Mouse (Mus musculus) embryonic facial prominence, embryonic 11.5 days (tissue): ENCODE measurements around the gene Rnf212b. TPM values are rescaled to one million over a fixed set of nuclear protein-coding genes. Genes with fewer than 3 reads are reported as not detected.

Source experiments
- ATAC-seq: fragments of 200-750 bp; cut with Nextera tagmentation; replicated peaks from 2 replicates; pipeline ENCODE4 v1.8.0; 2017; ENCODE audit warnings: low read depth; ENCODE audit not compliant: insufficient number of reproducible peaks, low FRiP score, low TSS enrichment
- DNase-seq: peaks from one replicate; pipeline ENCODE4 v3.0.0-alpha.2; 2015; ENCODE audit warnings: low spot score
- H3K27ac ChIP-seq: fragments of 300-500 bp; sonication (generic); replicated peaks from 2 replicates; pipeline ENCODE4 v1.5.1; 2014; ENCODE audit warnings: mild to moderate bottlenecking, low read depth, low read length, control low read depth
- H3K27me3 ChIP-seq: fragments of 300-500 bp; sonication (generic); 2 replicates; pipeline ENCODE4 v1.6.1; 2014; ENCODE audit warnings: mild to moderate bottlenecking, low read length, moderate library complexity, mixed read lengths; ENCODE audit not compliant: control insufficient read depth, insufficient read depth
- H3K36me3 ChIP-seq: fragments of 300-500 bp; sonication (generic); replicated peaks from 2 replicates; pipeline ENCODE4 v1.6.1; 2014; ENCODE audit warnings: low read depth, mild to moderate bottlenecking, low read length, moderate library complexity, mixed read lengths; ENCODE audit not compliant: control insufficient read depth, insufficient read depth
- H3K4me1 ChIP-seq: fragments of 300-500 bp; sonication (generic); 2 replicates; pipeline ENCODE4 v1.6.1; 2014; ENCODE audit warnings: low read length, mixed read lengths; ENCODE audit not compliant: control insufficient read depth, insufficient read depth
- H3K4me2 ChIP-seq: fragments of 300-500 bp; sonication (generic); 2 replicates; pipeline ENCODE4 v1.6.1; 2014; ENCODE audit warnings: low read depth, mild to moderate bottlenecking, control low read depth, low read length, moderate library complexity
- H3K4me3 ChIP-seq: fragments of 300-500 bp; sonication (generic); 2 replicates; pipeline ENCODE4 v1.5.1; 2014; ENCODE audit warnings: low read depth, low read length, control low read depth
- H3K9ac ChIP-seq: fragments of 300-500 bp; sonication (generic); replicated peaks from 2 replicates; pipeline ENCODE4 v1.6.1; 2014; ENCODE audit warnings: mild to moderate bottlenecking, control low read depth, low read length
- H3K9me3 ChIP-seq: fragments of 300-500 bp; sonication (generic); replicated peaks from 2 replicates; pipeline ENCODE4 v1.6.1; 2016; ENCODE audit warnings: mild to moderate bottlenecking, low read length, inconsistent platforms, mixed read lengths; ENCODE audit not compliant: control insufficient read depth
- WGBS: fragments of 180-500 bp; shearing (Covaris S2); extraction: QIAGEN DNeasy Blood & Tissue Kit; methylation state at CpG from one replicate; pipeline ENCODE4 v1.1.7; 2014; 5-methylcytosine and 5-hydroxymethylcytosine counted together
- polyA plus RNA-seq: library from polyadenylated mRNA; unstranded; fragments of >200 nt; fragmentation: Nextera tagmentation; extraction: Ambion mirVana; gene quantifications from 2 replicates; pipeline ENCODE4 v1.2.1, GENCODE M21; 2014

Gene Rnf212b
- polyA plus RNA-seq, 1 experiment from 2014 or later = not detected

DNA sequence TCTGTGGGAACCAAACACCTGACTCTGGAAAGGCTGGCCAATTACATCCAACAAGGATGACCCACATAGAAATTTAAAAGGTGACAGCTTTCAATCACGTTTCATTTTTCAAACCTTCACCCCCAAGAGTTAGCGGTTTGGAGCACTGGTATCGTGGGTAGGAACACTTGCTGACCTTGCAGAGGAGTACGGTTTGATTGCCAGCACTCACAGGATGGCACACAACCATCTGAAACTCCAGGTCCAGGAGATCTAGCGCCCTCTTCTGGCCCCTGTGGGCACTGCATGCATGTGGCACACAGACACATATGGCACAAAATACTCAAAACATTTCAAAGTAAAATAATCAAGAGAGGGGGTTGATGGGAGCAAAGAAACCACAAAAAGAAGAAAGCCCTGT is 53.0 kb downstream of the Rnf212b start:
- no peak overlapping the region for H3K4me3 ChIP-seq
- no peak overlapping the region for H3K27ac ChIP-seq
- WGBS = 54% methylated on average over 5 of the region's 5 CpGs
- H3K9me3 ChIP-seq = no peaks in the 10 kb centered on the region
- H3K9ac ChIP-seq = no peak overlapping the region
- no peak for DNase-seq
- H3K4me1 ChIP-seq = no peaks in the 10 kb centered on the region
- H3K4me2 ChIP-seq = no peak overlapping the region
- H3K36me3 ChIP-seq = no peaks in the 10 kb centered on the region
- ATAC-seq = no peak
- H3K27me3 ChIP-seq = no peaks in the 10 kb centered on the region

DNA sequence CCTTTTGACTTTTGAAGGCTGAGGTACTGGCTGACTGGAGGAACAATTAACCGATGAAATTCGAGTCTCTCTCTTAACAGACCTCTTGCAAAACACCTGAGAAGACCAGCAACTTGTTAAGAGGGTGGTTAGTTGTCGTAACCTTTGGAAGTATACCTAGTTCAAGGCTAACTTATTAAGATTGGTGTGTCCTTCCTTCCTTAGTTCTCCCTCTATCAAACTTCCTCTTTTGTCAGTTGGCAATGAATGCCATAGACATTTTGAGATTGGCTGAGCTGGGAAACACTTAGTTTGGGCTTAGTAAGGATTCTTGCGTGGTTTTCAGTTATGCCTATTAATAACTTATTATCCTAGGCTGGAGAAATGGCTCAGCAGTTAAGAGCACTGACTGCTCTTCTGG is 54.1 kb downstream of the Rnf212b start:
- H3K4me3 ChIP-seq = no peak overlapping the region
- no peak overlapping the region for H3K27ac ChIP-seq
- ATAC-seq (no peak), DNase-seq (no peak)
- H3K36me3 ChIP-seq = no peaks in the 10 kb centered on the region
- no peaks in the 10 kb centered on the region for H3K9me3 ChIP-seq
- no peaks in the 10 kb centered on the region for H3K4me1 ChIP-seq
- H3K27me3 ChIP-seq = no peaks in the 10 kb centered on the region
- no peak overlapping the region for H3K9ac ChIP-seq
- WGBS = 86% methylated on average over 4 of the region's 4 CpGs
- no peak overlapping the region for H3K4me2 ChIP-seq

DNA sequence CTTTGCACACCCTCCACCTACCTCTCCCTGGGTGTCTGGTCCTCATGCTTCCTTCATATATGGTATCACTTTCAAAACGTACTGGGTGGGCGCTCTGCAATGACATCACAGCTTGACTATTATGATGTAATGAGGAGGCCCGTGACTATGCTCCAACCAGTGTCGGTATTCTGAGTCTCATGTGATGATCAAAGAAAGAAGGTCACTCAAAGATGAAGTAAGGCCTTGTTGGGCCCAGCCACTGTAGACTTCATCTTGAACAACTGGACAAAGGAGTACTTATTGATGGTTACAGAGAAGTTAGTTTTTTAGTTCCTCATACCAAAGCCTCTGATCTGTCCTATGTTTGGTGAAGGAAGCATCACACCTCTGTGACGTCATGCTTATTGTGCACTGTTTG is 56.9 kb downstream of the Rnf212b start, which contains the start of gene Homez:
TSS of gene Homez (minus strand) at position 101 of the 400 bp plus-strand sequence.
- Histone ChIP-seq H3K27me3 (no peaks in the 10 kb centered on the region), H3K36me3 (no peaks in the 10 kb centered on the region), H3K4me2 (no peak within 1 kb of the TSS), H3K4me3 (no peak within 1 kb of the TSS), H3K27ac (no peak within 1 kb of the TSS), H3K9me3 (no peaks in the 10 kb centered on the region), H3K9ac (no peak within 1 kb of the TSS), H3K4me1 (no peaks in the 10 kb centered on the region)
- WGBS = 84% methylated on average over 5 of the region's 5 CpGs
- no peak for DNase-seq
- no peak for ATAC-seq

DNA sequence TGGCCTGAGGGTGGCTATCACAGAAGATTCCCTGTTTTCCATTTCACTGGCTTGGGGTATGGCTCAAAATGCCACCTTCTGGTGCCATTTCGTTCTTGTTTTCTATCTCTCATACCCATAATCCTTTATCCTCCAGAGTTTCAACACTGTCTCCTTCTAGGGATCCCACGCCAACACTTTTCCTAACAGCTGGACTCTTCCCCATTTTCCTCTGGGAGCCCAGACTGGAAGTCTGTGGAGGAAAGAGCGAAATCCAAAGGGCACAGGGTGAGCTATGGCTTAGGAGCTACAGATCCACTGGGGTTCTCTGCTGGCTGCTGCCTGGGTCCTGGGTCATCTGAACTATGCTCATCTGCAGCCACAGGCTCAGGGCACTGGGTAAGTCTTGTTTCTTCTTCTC is 60.2 kb downstream of the Rnf212b start:
- ATAC-seq = no peak
- H3K4me2 ChIP-seq = no peak overlapping the region; the same call in 1 of the 2 replicates
- no peaks in the 10 kb centered on the region for H3K36me3 ChIP-seq
- H3K4me1 ChIP-seq = peaks cover 4% of the 10 kb centered on the region; the same call in 1 of the 2 replicates
- H3K4me3 ChIP-seq = no peak overlapping the region
- peaks cover 8% of the 10 kb centered on the region for H3K27me3 ChIP-seq
- H3K27ac ChIP-seq = no peak overlapping the region
- DNase-seq = no peak
- no peak overlapping the region for H3K9ac ChIP-seq
- H3K9me3 ChIP-seq = no peaks in the 10 kb centered on the region
- 79% methylated on average over 3 of the region's 3 CpGs for WGBS

DNA sequence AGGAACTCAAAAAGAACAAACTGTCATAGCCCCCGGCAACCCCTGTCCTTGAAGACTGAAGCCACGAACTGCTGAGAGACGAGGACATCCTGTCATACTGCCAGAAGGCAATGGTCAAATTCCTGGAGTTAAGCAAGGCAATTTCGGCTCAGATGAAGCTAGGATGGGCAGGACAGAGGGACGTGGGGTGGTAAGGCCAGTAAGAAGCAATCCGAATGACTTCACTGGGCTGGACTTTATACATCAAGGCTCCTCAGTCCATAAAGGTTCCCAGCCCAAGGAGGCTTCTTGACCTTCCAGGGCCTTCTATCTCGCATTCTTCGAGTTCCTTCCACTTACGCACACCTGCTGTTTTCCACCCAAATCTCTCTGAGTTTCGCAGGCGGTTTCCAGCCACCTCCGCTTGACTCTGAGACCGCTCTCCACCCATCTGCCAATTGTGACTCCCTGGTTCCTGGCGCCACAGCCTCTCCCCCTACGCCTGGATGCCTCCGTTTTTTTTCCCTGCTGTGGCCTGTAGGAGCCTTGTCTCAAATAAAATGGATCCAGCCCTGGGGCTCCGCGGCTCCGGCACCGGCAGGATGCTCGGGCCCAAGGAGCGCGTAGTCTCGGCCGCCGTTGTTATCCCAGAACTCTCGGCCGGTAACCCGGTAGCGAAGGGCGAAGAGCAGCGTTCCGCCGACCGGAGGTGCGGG is 62.0 kb downstream of the Rnf212b start:
- H3K9me3 ChIP-seq = no peaks in the 10 kb centered on the region

DNA sequence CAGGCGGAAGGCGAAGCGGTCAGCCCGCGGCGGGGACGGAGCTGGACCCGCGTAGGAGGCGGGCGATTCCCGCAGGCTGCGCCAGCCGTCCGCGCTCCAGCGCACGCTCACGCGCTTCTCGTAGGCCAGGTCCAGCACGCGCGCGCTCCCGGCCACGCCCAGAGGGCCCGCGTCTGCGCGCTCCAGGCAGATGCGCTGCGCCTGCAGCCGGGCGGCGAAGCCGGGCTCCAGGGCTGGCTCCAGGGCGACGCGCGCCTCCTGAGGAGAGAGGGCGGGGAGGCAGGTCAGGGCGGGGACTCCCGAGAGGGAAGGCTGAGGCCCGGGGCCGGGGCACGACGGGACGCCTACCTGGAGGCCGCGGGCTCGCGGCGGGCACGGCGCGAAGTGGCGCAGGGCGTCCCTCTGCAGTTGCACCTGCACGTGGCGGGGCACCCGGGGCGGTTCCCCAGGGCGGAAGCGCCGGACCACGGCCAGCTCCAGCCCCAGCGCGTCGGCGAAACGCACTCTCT is 62.7 kb downstream of the Rnf212b start:
- Histone ChIP-seq H3K36me3 (no peaks in the 10 kb centered on the region), H3K4me3 (peak overlapping the region; percentile 68), H3K9me3 (no peaks in the 10 kb centered on the region), H3K27ac (0 out of 2 replicates have a peak overlapping the region, but pooled peaks have one; percentile 16), H3K4me2 (peak overlapping the region; percentile 100), H3K4me1 (peaks cover 4% of the 10 kb centered on the region; the same call in 1 of the 2 replicates), H3K9ac (peak overlapping the region; percentile 78), H3K27me3 (peaks cover 8% of the 10 kb centered on the region)
- under 1% methylated on average over 65 of the region's 72 CpGs for WGBS
- peak; percentile 76 for ATAC-seq
- DNase-seq = peak; percentile 90

More for the DNA sequence above, 62.0 kb downstream of the Rnf212b start:
- H3K27me3 ChIP-seq = peaks cover 8% of the 10 kb centered on the region
- peak overlapping the region; percentile 78 for H3K9ac ChIP-seq
- peak; percentile 64 for DNase-seq
- H3K36me3 ChIP-seq = no peaks in the 10 kb centered on the region
- H3K27ac ChIP-seq = 0 out of 2 replicates have a peak overlapping the region, but pooled peaks have one; percentile 16
- ATAC-seq = peak; percentile 55
- peak overlapping the region; percentile 68 for H3K4me3 ChIP-seq
- peak overlapping the region; percentile 100 for H3K4me2 ChIP-seq
- 2% methylated on average over 36 of the region's 36 CpGs for WGBS
- peaks cover 4% of the 10 kb centered on the region; the same call in 1 of the 2 replicates for H3K4me1 ChIP-seq

DNA sequence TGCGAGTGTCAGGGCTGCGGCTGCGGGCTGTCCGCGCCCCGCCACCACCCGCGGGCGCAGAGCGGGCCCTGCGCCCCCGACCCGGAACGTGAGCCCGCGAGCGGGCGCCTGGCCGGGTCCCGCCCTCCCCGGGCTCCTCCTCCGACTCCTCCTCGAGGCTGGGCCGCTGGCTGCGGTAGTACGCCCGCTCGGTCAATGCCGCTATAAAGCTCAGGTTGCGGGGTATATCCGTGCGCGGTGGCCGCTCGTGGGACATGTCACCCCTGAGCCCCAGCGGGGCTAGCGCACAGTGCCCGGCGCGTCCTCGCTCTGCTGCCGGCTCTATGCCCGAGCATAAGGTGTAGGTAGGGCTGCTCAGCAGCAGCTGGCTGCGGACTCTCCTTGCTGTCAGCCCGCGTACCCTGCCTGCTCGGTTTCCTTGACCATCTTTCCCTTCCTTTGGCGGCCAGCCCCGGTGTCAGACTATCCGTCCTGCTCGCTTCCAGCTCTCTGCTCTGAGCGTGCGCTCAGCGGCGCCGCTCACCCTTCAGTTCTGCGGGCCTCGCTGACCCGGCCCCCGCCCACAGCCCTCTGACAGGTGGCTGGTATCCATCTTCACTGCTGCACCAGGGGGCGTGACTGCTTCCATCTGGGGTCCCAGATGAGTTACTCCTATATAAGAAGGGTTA is 63.2 kb downstream of the Rnf212b start, which contains the start of gene Ppp1r3e:
TSS of gene Ppp1r3e (minus strand) at position 503 of the 668 bp plus-strand sequence.
- ATAC-seq (peak; percentile 69), DNase-seq (peak; percentile 59)
- H3K4me3 ChIP-seq = peak within 1 kb of the TSS; percentile 68
- no peaks in the 10 kb centered on the region for H3K36me3 ChIP-seq
- H3K9me3 ChIP-seq = no peaks in the 10 kb centered on the region
- H3K4me1 ChIP-seq = peaks cover 4% of the 10 kb centered on the region; the same call in 1 of the 2 replicates
- WGBS = under 1% methylated on average over 54 of the region's 61 CpGs
- H3K27ac ChIP-seq = 0 out of 2 replicates have a peak within 1 kb of the TSS, but pooled peaks have one; percentile 16
- H3K27me3 ChIP-seq = peaks cover 8% of the 10 kb centered on the region
- peak within 1 kb of the TSS; percentile 78 for H3K9ac ChIP-seq
- peak within 1 kb of the TSS; percentile 100 for H3K4me2 ChIP-seq
